Mouse (Mus musculus): ENCODE results near the gene Myh14. TPM values are rescaled to one million over a fixed set of nuclear protein-coding genes. Genes with fewer than 3 reads are reported as not detected.

The Myh14 gene
- total RNA-seq, 2 experiments from 2014 or later, result 5.5 to 9.8 TPM

DNA sequence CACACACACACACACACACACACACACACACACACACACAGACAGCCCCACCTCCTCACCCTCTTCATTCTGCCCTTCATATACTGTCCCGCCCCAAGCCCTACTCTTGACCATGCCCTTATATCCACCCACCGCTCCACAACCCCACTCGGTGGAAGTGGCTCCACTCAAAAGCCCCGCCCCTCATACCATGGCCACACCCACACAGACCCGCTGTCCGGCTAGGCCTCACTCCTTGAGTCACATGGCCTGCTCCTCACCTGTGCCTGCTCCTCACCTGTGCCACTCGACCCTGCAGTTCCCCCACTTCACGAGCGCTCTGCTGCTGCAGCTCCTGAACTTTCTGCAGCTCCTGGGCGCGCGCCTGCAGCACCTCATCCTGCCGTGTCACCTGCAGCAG, 40.2 kb downstream of the Myh14 start:
- no peak for DNase-seq

- no peak for DNase-seq
Measured at GRCm38 (mm10) chr7:44628402-44629034, 42.1 kb downstream of the Myh14 start.

DNA sequence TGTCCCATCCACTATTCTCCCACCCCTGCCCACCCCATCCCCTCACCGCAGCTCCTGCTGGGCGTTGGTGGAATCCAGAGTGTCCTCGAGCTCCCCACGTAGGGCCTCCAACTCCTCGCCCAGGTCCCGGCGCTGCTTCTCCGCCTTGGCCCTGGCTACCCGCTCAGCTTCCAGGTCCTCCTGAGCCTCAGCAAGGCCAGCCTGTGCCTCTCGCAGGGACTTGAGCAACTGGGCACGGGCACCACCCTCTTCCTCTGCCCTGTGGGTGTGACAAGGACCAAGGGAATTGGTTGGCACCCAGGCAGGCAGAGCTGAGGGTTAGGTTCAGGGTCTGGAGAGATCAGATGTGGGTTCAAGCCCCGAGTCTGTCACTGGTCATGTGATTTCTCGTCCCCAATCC, 43.7 kb downstream of the Myh14 start:
- no peak for DNase-seq

GRCm38 (mm10) chr7:44626068-44626385, 44.6 kb downstream of the Myh14 start:
- no peak for DNase-seq

- no peak for DNase-seq
Measured at GRCm38 (mm10) chr7:44625241-44626067, 45.2 kb downstream of the Myh14 start.

DNA sequence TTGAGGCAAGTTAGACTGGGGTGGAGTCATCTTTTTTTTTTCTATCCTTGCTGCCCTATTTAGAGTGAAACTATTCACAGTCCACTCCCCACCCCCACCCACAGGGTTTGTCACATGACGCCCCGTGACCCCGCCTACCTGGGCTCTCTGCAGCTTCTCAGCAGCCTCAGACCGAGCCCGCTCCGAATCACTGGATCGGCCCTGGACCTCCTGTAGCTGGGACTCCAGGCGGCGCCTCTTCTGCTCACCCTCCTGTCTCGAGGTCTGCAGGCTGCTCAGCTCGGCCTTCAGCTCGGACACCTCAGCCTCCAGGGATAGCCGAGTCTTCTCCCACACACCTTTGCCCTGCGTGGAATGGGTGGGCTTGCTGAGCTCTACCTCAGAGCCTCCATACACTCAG, 45.8 kb downstream of the Myh14 start:
- DNase-seq, result no peak

- DNase-seq, result no peak
Measured at GRCm38 (mm10) chr7:44624543-44624826, 46.2 kb downstream of the Myh14 start.

DNA sequence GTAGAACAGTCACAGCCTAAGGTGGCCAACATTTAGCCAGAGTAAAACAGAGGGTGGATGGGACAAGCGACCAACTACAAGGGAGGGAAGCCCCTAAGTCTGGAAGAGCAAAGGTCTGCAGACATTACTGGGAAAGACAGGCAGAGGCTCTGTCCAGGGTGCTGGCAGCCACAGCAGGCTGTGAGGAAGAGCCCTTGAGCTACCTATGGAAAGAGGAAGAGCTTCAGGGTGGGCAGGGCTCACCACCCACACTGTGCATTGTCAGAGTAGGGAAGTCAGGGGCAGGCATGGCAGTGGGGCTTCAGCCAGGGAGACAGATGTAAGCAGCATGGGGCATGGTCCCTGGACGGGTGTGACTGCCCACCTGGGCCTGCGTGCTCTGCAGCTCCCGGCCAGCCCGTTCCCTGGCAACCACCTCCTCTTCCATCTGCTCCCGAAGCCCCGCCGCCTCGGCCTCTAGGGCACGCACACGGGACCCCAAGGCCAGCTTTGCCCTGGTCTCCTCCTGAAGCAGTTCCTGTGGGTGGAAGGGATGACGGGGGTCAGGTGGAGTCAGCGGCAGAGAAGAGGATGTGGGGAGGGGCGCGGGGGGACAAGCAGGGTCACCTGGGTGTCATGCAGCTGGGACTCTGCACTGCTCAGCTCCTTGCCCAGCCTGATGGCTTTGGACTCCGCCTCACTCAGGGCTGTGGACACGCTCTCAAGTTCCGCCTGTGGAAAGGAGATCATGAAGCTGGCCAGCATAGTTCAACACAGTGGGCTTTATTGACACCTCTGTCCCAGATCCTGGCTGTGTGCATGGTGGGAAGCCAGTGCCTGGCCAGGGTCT, 46.7 kb downstream of the Myh14 start:
- no peak for DNase-seq

- no peak for DNase-seq
Measured at GRCm38 (mm10) chr7:44617059-44617458, 53.6 kb downstream of the Myh14 start.

- DNase-seq, result no peak
Measured at GRCm38 (mm10) chr7:44615987-44616386, 54.7 kb downstream of the Myh14 start.

GRCm38 (mm10) chr7:44615309-44615708, 55.3 kb downstream of the Myh14 start:
- DNase-seq, result no peak

DNA sequence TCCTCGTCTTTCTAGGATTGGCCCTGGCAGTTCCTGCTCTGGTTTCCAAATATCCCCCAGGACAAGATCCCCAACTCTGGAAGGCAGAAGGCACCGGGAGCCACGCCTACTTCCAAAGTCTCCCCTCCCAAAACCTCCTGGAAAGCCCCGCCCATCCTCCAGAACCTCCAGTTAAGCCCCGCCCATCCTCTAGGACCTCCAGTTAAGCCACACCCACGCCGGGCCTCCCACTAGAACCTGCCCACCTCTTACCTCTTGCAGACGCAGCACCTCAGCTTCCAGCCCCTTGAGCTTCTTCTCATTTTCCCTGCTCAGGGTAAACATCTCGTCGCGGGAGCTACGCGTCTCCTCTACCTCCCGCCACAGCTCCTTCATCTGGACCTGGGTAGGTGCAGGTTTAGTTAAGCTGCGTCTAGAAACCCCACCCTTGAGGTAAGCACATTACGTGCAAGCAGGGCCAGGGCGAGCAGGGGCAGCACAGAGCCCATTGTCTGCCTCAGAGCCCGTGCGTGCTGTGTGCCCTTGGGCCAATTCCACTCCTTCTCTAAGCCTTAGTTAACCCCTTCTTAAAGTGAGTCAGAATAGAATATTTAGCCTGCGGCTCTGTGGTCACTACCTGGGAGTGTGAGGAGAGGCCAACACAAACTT, 56.5 kb downstream of the Myh14 start:
- DNase-seq, result no peak

GRCm38 (mm10) chr7:44612192-44612591, 58.5 kb downstream of the Myh14 start:
- no peak for DNase-seq

DNA sequence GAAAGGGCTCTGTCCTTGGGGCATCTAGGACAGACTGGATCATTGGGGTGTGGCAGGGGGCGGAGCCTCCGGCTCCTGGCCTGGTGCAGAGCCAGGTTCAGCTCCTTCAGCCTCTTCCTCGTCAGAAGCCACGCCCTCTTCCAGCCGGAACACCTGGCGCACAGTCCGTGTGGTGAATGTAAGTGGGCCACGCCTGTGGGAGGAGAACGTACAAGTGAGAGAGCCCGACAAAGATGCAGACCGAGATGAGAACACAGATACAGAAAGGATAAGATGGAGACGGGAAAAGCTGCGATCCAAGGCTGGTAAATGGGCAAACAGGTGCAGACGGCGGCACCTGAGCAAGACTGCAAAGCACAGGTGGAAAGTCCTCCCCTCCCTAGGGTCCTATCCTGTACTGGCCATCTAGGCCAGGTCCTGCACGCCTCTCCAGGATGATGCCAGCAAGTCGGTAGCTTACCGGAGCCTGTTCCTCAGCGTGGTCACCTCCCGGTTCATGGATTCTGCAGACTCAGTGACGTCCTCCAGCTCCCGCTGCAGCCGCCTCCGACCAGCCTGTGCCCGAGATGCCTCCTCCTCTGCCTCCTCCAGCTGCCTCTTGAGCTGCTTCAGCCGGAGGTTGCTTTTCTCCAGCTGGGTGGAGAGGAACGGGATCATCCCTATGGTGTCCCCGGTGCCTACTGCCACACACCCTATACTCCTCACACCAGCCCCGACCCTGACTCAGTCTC, 64.3 kb downstream of the Myh14 start:
- no peak for DNase-seq

GRCm38 (mm10) chr7:44605436-44605835, 65.2 kb downstream of the Myh14 start:
- no peak for DNase-seq

DNA sequence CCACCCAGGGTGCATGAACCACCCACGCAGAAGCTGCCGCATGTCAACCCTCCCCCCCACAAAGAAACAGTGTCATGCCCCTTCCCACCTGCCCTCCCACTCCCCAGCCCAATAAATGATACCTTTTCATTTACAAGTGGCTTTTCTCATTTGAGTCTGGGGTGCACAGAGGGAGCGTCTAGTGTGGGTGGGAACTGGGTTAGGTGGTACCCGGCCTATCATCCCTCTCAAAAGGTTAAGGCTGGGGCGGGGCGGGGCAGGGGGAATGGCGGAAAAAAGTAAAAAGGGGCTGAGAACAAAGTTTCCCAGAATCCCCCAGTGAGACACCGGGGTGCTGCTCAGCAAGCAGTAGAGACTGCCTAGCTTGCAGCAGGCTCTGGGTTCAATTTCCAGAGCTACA, 66.0 kb downstream of the Myh14 start:
- no peak for DNase-seq

GRCm38 (mm10) chr7:44604139-44604606, 66.5 kb downstream of the Myh14 start:
- no peak for DNase-seq

- no peak for DNase-seq
Measured at GRCm38 (mm10) chr7:44603186-44603855, 67.3 kb downstream of the Myh14 start.

DNA sequence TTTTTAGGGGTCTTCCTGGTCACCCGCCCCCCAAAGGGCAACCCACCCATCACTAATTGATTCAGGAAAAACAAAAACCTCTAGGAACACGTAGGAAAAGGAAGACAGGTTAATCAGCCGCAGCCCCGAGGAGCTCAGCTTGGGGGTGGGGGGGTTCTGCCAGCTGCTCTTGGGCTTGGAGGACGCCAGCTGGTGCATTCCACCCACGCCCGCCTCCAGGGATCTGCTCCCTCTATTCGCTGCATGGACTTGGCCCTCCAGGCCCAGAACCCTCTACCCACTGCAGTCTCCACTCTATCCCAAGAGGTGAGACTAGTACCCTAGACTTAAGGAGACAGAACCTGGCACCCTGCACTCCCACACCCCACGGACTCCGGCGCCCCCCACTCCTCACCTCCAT, 68.2 kb downstream of the Myh14 start:
- DNase-seq, result no peak

DNA sequence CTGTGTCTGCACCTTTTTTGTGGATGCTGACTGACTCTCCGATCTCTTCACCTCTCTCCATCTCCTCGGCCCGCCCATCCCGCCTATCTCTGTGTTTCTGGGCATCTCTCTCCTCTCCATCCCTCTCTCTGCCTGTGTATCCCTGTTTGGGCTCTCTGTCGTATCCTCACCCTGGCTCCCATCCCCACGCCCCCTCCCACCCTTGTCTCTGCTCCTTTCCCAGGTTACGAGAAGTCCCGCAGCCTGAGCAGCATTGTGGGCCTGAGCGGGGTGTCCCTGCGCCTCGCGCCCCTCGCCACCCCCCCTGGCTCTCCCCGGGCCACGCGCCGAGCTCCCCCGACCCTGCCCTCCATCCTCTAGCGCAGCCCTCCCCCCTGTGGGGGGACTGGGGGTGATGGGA, 69.0 kb downstream of the Myh14 start:
- DNase-seq, result no peak

DNA sequence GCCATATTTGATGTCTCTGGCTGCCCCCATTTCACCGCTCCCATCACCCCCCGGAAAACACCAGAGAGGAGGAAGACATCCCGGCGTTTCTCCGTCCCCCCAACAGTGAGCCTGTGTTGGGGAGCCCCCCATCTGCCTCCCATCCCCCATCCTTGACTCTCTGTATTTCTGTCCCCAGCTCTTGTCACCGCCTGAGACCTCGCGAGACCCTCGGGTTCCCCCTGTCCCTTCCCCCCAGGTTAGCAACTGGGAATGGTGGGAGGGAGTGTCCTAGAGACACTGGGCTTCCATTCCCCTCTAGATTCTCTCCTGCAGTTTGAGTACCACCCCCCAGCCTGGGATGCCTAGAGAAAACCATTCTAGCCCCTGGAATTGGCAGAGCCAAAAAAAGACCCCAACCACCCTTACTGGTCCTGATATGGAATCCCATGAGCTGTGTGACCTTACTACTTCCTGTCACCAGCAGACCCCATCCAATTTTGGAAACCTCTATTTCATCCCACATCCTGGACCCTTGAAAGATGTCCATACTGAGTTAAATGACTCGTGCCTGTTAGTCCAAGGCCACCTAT, 69.9 kb downstream of the Myh14 start:
- DNase-seq, result no peak
